Mouse (Mus musculus) left cerebral cortex, postnatal 36 days (tissue): Measurements from ENCODE around the gene Tnrc6a. TPM values are rescaled to one million over a fixed set of nuclear protein-coding genes. Genes with fewer than 3 reads are reported as not detected.

ENCODE experiments used
- DNase-seq, 2 experiments: peaks; one replicate each; pipeline ENCODE4 v3.0.0; 2021 to 2022; ENCODE audit warnings: low spot score in 2 of 2, mixed read lengths in 1 of 2
- intact Hi-C: fragments of 180-260 bp; cut with DNase I; formaldehyde crosslinking; loops from one replicate; pipeline ENCODE4 v1.15.1; 2025
- total RNA-seq, 2 experiments: library from RNA; stranded (reverse); gene quantifications; 2 replicates each; pipeline ENCODE4 v1.2.3; 2021

Tnrc6a gene
- total RNA-seq, 2 experiments from 2014 or later, result 43.5 to 59.0 TPM

- intact Hi-C loops, result loop anchor here (5.0 to 10.0 kb wide), 2 partner anchors 53 to 86 kb away; no protein-coding TSS in a partner anchor
- DNase-seq, result no peak
Measured at GRCm38 (mm10) chr7:123120516-123120915, 3.2 kb upstream of the Tnrc6a start.

GRCm38 (mm10) chr7:123124299-123124716 is 623 bp downstream of the Tnrc6a start:
- no peak for DNase-seq
- intact Hi-C loops, result loop anchor here (1.0 to 10.0 kb wide), 3 partner anchors 40 to 90 kb away; no protein-coding TSS in a partner anchor

GRCm38 (mm10) chr7:123124735-123125181 is 1.1 kb downstream of the Tnrc6a start:
- DNase-seq, result no peak
- intact Hi-C loops, result loop anchor here (1.0 to 10.0 kb wide), 4 partner anchors 40 to 152 kb away; no protein-coding TSS in a partner anchor

- intact Hi-C loops, result loop anchor here (5.0 to 10.0 kb wide), 2 partner anchors 91 to 154 kb away; no protein-coding TSS in a partner anchor
- DNase-seq, result no peak
Measured at GRCm38 (mm10) chr7:123126056-123126455, 2.4 kb downstream of the Tnrc6a start.

- no peak for DNase-seq
Measured at GRCm38 (mm10) chr7:123127301-123127700, 3.6 kb downstream of the Tnrc6a start.

GRCm38 (mm10) chr7:123127981-123128380 is 4.3 kb downstream of the Tnrc6a start:
- no peak for DNase-seq
- intact Hi-C loops, result loop anchor here (5.0 to 10.0 kb wide), 2 partner anchors 93 to 156 kb away; no protein-coding TSS in a partner anchor

More at GRCm38 (mm10) chr7:123127301-123127700, 3.6 kb downstream of the Tnrc6a start:
- intact Hi-C loops, result loop anchor here (5.0 to 10.0 kb wide), 2 partner anchors 92 to 155 kb away; no protein-coding TSS in a partner anchor

- intact Hi-C loops, result loop anchor here (5.0 to 10.0 kb wide), 2 partner anchors 94 to 157 kb away; no protein-coding TSS in a partner anchor
- DNase-seq, result no peak
Measured at GRCm38 (mm10) chr7:123129061-123129460, 5.4 kb downstream of the Tnrc6a start.

GRCm38 (mm10) chr7:123130198-123130597 is 6.5 kb downstream of the Tnrc6a start:
- intact Hi-C loops, result no loop called here
- no peak for DNase-seq

- intact Hi-C loops, result no loop called here
- DNase-seq, result no peak
Measured at GRCm38 (mm10) chr7:123132401-123132800, 8.7 kb downstream of the Tnrc6a start.

GRCm38 (mm10) chr7:123134876-123135275 is 11.2 kb downstream of the Tnrc6a start:
- DNase-seq, result no peak
- intact Hi-C loops, result no loop called here

- intact Hi-C loops, result no loop called here
- no peak for DNase-seq
Measured at GRCm38 (mm10) chr7:123135655-123136054, 12.0 kb downstream of the Tnrc6a start.

- intact Hi-C loops, result no loop called here
- no peak for DNase-seq
Measured at GRCm38 (mm10) chr7:123138001-123138400, 14.3 kb downstream of the Tnrc6a start.

- intact Hi-C loops, result no loop called here
- peak in 1 of 2 experiments; percentile 14 for DNase-seq
Measured at GRCm38 (mm10) chr7:123146141-123146846, 22.6 kb downstream of the Tnrc6a start.

GRCm38 (mm10) chr7:123147787-123148186 is 24.1 kb downstream of the Tnrc6a start:
- intact Hi-C loops, result no loop called here
- no peak for DNase-seq

- DNase-seq, result no peak
- intact Hi-C loops, result no loop called here
Measured at GRCm38 (mm10) chr7:123148935-123149334, 25.2 kb downstream of the Tnrc6a start.

- DNase-seq, result no peak
- intact Hi-C loops, result no loop called here
Measured at GRCm38 (mm10) chr7:123162346-123162745, 38.7 kb downstream of the Tnrc6a start.

- intact Hi-C loops, result no loop called here
- DNase-seq, result no peak
Measured at GRCm38 (mm10) chr7:123167436-123167835, 43.8 kb downstream of the Tnrc6a start.

GRCm38 (mm10) chr7:123169618-123170017 is 45.9 kb downstream of the Tnrc6a start:
- no peak for DNase-seq
- intact Hi-C loops, result no loop called here

- intact Hi-C loops, result no loop called here
- no peak for DNase-seq
Measured at GRCm38 (mm10) chr7:123172101-123172500, 48.4 kb downstream of the Tnrc6a start.

- no peak for DNase-seq
- intact Hi-C loops, result no loop called here
Measured at GRCm38 (mm10) chr7:123177215-123177614, 53.5 kb downstream of the Tnrc6a start.
